Mouse (Mus musculus) heart, postnatal 14 days (tissue): Measurements from ENCODE around the gene Usp53. TPM values are rescaled to one million over a fixed set of nuclear protein-coding genes. Genes with fewer than 3 reads are reported as not detected.

Source experiments
- DNase-seq, 2 experiments: peaks; one replicate each; pipeline ENCODE4 v3.0.0; 2021 to 2022
- intact Hi-C: fragments of 180-260 bp; cut with DNase I; formaldehyde crosslinking; loops from one replicate; pipeline ENCODE4 v1.15.1; 2025
- microRNA-seq, 2 experiments: library from miRNA; unstranded; fragments of <30 nt; microRNA quantifications; one replicate each; pipeline ENCODE4 v1.2.0; 2021 to 2022
- total RNA-seq, 2 experiments: library from RNA; stranded (reverse); gene quantifications; 2 replicates each; pipeline ENCODE4 v1.2.3; 2021

Gene Usp53
- total RNA-seq, 2 experiments from 2014 or later, result 8.3 to 9.2 TPM

- intact Hi-C loops, result no loop called here
- DNase-seq, result no peak
These were observed 89.0 kb downstream of the Usp53 start for GRCm38 (mm10) chr3:122895189-122895731.

- intact Hi-C loops, result no loop called here
- no peak for DNase-seq
These were observed 89.5 kb downstream of the Usp53 start, which contains the start of gene Fabp2 for GRCm38 (mm10) chr3:122894772-122895171. Gene Fabp2 (plus strand): TSS chr3:122895072.

- no peak for DNase-seq
- intact Hi-C loops, result no loop called here
These were observed 95.9 kb downstream of the Usp53 start for GRCm38 (mm10) chr3:122888371-122888819.

- intact Hi-C loops, result no loop called here
- DNase-seq, result no peak
These were observed 96.6 kb downstream of the Usp53 start for GRCm38 (mm10) chr3:122887505-122888301.

Small RNA genes lying within 50 kb of the gene (microRNA-seq; reads per million reads assigned to microRNA genes)
- gene Gm22066, result 0 reads per million in 2 experiments

Other genes starting within 250 kb of the Usp53 start
- not detected for gene Fabp2, start 89.4 kb downstream of the Usp53 start, total RNA-seq
- gene Gm10959, start 65.2 kb downstream of the Usp53 start, total RNA-seq, result not detected
- 10 to 100 TPM; 85.8 to 97.7 TPM for gene 1810037I17Rik, start 60.3 kb downstream of the Usp53 start, total RNA-seq
- gene Myoz2, start 50.5 kb upstream of the Usp53 start, total RNA-seq, result 1,000 to 10,000 TPM; 1,719 to 1,785 TPM